Mouse (Mus musculus) liver, embryonic 14.5 days (tissue): ENCODE measurements around the gene Metrn.

Source experiments
- CTCF ChIP-seq: IDR thresholded peaks from 2 replicates; pipeline ENCODE4 v1.5.1; 2016; ENCODE audit warnings: antibody characterized with exemption, low read depth, control low read depth
- EP300 ChIP-seq: IDR thresholded peaks from 2 replicates; pipeline ENCODE4 v1.6.1; 2016; ENCODE audit warnings: antibody characterized with exemption, low read depth

GRCm38 (mm10) chr17:25796951-25797369 is at the start of gene Metrn:
- TF ChIP-seq CTCF (no peak), EP300 (no peak)
